Mouse (Mus musculus) limb, embryonic 15.5 days (tissue): ENCODE measurements around the gene Lyrm2. TPM values are rescaled to one million over a fixed set of nuclear protein-coding genes. Genes with fewer than 3 reads are reported as not detected.

Experiments
- ATAC-seq: fragments of 200-750 bp; cut with Nextera tagmentation; 2 replicates; pipeline ENCODE4 v1.8.0; 2017; ENCODE audit warnings: low read depth, moderate TSS enrichment; ENCODE audit not compliant: insufficient number of reproducible peaks, low FRiP score, low TSS enrichment
- H3K27ac ChIP-seq: fragments of 300-500 bp; sonication (generic); 2 replicates; pipeline ENCODE4 v1.5.1; 2015; ENCODE audit warnings: moderate library complexity, mild to moderate bottlenecking, inconsistent platforms
- H3K27me3 ChIP-seq: fragments of 300-500 bp; sonication (generic); 2 replicates; pipeline ENCODE4 v1.6.1; 2015; ENCODE audit warnings: inconsistent platforms
- H3K36me3 ChIP-seq: fragments of 300-500 bp; sonication (generic); 2 replicates; pipeline ENCODE4 v1.6.1; 2015; ENCODE audit warnings: inconsistent platforms
- H3K4me1 ChIP-seq: fragments of 300-500 bp; sonication (generic); 2 replicates; pipeline ENCODE4 v1.6.1; 2015; ENCODE audit warnings: inconsistent platforms
- H3K4me2 ChIP-seq: fragments of 300-500 bp; sonication (generic); 2 replicates; pipeline ENCODE4 v1.6.1; 2015; ENCODE audit warnings: mild to moderate bottlenecking, inconsistent platforms
- H3K4me3 ChIP-seq: fragments of 300-500 bp; sonication (generic); 2 replicates; pipeline ENCODE4 v1.5.1; 2015; ENCODE audit warnings: mild to moderate bottlenecking, inconsistent platforms
- H3K9ac ChIP-seq: fragments of 300-500 bp; sonication (generic); 2 replicates; pipeline ENCODE4 v1.6.1; 2015; ENCODE audit warnings: inconsistent platforms
- H3K9me3 ChIP-seq: fragments of 300-500 bp; sonication (generic); 2 replicates; pipeline ENCODE4 v1.6.1; 2016; ENCODE audit warnings: inconsistent platforms
- WGBS: fragments of 180-500 bp; shearing (Covaris S2); methylation state at CpG from one replicate; pipeline ENCODE4 v1.1.7; 2015; 5-methylcytosine and 5-hydroxymethylcytosine counted together
- polyA plus RNA-seq: library from polyadenylated mRNA; unstranded; fragments of >200 nt; fragmentation: Nextera tagmentation; extraction: Ambion mirVana; gene quantifications from 2 replicates; pipeline ENCODE4 v1.2.1, GENCODE M21; 2015

The Lyrm2 gene
- 85.4 and 97.6 TPM in 2 replicates for polyA plus RNA-seq

DNA sequence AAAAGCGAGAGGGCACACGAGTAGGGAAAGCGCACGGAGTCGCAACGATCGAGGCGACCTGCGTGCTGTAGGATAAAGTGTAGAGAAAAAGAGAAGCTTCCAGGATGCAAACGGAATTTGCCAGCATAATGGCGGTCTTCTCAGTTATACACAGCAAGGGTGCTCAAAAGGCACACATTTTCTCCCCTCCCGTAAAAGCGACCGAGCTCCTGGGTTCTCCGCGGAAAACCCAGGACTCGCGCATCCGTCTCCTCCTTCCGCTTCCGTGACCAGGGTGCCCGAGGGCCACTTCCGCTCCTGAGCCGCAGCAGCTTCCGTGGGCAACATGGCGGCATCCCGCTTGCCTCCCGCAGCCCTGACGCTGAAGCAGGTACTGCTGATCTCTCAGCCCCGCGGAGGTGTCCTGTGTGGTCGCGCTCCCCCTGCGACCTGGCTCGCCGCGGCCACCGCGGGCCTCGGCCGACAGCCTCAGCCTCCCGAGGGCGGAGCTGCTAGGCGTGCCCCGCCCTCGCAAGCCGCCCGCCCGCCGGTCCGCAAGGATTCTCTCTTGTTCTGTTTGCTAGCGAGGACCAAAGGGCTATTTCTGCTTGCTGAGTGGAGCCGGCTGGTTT lies at the start of gene Lyrm2:
Gene Lyrm2 (plus strand): TSS at position 288 of the 611 bp plus-strand sequence.
- ATAC-seq = peak; percentile 67; the same call in 1 of the 2 replicates
- H3K4me3 ChIP-seq = peak within 1 kb of the TSS; percentile 90
- H3K36me3 ChIP-seq = no peaks in the 10 kb centered on the region
- peak within 1 kb of the TSS; percentile 78 for H3K9ac ChIP-seq
- no peaks in the 10 kb centered on the region for H3K27me3 ChIP-seq
- H3K4me2 ChIP-seq = peak within 1 kb of the TSS; percentile 60
- WGBS = under 1% methylated on average over 52 of the region's 53 CpGs
- H3K4me1 ChIP-seq = peaks cover 9% of the 10 kb centered on the region
- no peaks in the 10 kb centered on the region for H3K9me3 ChIP-seq
- H3K27ac ChIP-seq = peak within 1 kb of the TSS; percentile 100

DNA sequence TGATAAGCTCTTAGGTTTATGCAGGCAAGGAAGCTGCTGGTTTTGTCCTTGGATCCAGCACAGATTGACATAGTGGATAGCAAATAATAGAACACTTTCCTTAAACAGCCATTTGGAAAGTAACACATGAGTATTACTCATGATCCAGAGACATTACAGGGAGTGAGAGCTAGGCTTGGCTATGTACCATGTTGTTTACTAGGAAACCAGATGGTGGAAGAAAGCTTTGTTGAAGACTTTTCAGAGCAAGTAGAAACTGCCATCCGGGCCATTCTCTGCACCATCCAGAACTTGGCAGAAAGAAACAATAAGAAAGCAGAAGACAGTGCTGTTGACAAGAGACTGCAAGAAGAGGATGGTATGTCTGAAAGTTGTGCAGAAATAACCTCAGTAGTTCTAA lies 49.3 kb upstream of the Lyrm2 start:
- no peak overlapping the region for H3K27ac ChIP-seq
- ATAC-seq = no peak
- H3K4me1 ChIP-seq = no peaks in the 10 kb centered on the region
- peaks cover 79% of the 10 kb centered on the region for H3K36me3 ChIP-seq
- WGBS = 92% methylated on average over 1 of the region's 1 CpGs
- H3K4me3 ChIP-seq = no peak overlapping the region
- no peaks in the 10 kb centered on the region for H3K27me3 ChIP-seq
- H3K9me3 ChIP-seq = no peaks in the 10 kb centered on the region
- H3K9ac ChIP-seq = no peak overlapping the region
- no peak overlapping the region for H3K4me2 ChIP-seq

DNA sequence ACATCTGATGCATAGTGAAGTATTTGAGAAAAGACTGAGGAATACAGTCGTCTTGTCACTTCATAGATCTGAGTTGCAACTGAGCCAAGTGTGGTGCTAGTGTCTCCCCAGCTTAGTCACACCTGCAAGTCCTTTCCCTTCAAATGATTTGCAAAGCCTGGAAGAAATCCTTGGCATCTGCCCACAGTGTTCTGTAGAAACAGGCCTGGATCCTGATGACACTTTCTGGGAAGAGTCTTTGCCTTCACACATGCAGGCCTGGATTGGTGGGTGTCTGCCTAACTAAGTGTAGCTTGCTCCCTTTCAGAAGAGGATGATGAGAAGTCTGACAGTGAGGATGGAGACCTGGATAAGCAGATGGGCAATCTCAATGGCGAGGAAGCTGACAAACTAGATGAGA lies 42.6 kb upstream of the Lyrm2 start:
- 80% methylated on average over 2 of the region's 2 CpGs for WGBS
- H3K27ac ChIP-seq = no peak overlapping the region
- H3K9me3 ChIP-seq = no peaks in the 10 kb centered on the region
- no peaks in the 10 kb centered on the region for H3K4me1 ChIP-seq
- H3K4me2 ChIP-seq = no peak overlapping the region
- H3K36me3 ChIP-seq = peaks cover 68% of the 10 kb centered on the region
- no peak for ATAC-seq
- no peaks in the 10 kb centered on the region for H3K27me3 ChIP-seq
- H3K9ac ChIP-seq = no peak overlapping the region
- H3K4me3 ChIP-seq = no peak overlapping the region

DNA sequence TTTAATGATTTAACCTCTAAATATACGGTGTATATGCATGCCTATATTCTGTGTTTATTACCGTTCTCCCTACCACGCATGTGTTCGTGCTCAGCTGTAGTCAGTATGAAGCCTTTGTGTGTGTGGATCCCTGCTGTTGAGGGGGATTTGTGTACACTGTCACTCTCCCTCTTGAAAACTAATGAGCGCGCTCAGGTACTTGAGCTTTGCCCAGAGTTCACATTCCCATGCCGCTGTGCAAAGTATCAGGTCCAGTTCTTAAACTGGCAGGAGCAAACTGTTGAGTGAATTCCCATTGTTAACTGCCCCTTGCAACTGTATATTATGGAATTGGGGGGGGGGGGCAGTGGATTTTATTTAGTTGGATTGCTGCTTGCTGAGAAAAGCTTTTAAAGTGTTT lies 32.6 kb upstream of the Lyrm2 start:
- no peak for ATAC-seq
- H3K4me2 ChIP-seq = no peak overlapping the region
- H3K4me1 ChIP-seq = no peaks in the 10 kb centered on the region
- no peak overlapping the region for H3K27ac ChIP-seq
- H3K27me3 ChIP-seq = no peaks in the 10 kb centered on the region
- H3K36me3 ChIP-seq = peaks cover 63% of the 10 kb centered on the region
- no peaks in the 10 kb centered on the region for H3K9me3 ChIP-seq
- no peak overlapping the region for H3K4me3 ChIP-seq
- WGBS = 90% methylated on average over 7 of the region's 7 CpGs
- no peak overlapping the region for H3K9ac ChIP-seq

DNA sequence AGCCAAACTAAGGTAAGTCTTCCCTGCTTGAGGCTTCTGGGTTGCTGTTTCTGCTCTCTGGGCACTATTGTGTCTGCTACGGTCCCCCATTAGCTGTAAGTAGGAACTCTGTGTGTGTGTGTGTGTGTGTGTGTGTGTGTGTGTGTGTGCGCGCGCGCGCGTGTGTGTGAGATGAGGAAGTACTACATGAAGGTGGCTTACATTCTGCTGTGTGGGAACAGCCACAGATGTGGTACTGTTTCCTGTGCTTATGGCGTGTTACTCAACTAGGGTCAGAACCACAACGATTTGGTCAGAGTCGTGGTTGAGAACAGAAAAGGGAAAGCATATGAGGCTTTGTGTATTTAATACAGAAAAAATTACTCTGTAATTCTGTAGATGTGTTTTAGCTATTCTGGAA lies 32.0 kb upstream of the Lyrm2 start:
- H3K9ac ChIP-seq = no peak overlapping the region
- WGBS = 89% methylated on average over 10 of the region's 10 CpGs
- peaks cover 63% of the 10 kb centered on the region for H3K36me3 ChIP-seq
- no peak overlapping the region for H3K4me3 ChIP-seq
- no peaks in the 10 kb centered on the region for H3K27me3 ChIP-seq
- no peak overlapping the region for H3K4me2 ChIP-seq
- ATAC-seq = no peak
- H3K27ac ChIP-seq = no peak overlapping the region
- no peaks in the 10 kb centered on the region for H3K9me3 ChIP-seq
- H3K4me1 ChIP-seq = no peaks in the 10 kb centered on the region

DNA sequence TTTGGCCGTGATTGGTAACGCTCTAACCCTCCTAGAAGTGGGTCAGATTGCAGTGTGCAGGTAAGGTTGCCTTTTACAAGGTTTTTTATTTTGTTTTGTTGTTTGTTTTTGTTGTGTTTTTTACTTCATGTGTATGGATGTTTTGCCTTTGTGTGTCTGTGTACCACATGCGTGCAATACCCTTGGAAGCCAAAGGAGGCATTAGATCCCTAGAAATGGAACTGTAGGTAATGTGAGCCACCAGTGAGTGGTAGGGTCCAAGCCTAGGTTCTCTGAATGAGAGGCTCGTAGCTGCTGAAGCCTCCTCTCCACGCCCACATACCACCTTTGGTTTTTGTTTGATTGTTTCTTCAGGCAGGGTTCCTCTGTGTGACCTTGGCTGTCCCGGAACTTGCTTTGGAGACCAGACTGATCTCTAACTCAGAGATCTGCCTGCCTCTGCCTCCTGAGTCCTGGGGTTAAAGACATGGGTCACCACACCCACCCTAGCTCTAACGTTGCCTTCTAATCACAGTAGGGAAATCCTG lies 29.7 kb upstream of the Lyrm2 start:
- peaks cover 69% of the 10 kb centered on the region for H3K36me3 ChIP-seq
- H3K27ac ChIP-seq = no peak overlapping the region

DNA sequence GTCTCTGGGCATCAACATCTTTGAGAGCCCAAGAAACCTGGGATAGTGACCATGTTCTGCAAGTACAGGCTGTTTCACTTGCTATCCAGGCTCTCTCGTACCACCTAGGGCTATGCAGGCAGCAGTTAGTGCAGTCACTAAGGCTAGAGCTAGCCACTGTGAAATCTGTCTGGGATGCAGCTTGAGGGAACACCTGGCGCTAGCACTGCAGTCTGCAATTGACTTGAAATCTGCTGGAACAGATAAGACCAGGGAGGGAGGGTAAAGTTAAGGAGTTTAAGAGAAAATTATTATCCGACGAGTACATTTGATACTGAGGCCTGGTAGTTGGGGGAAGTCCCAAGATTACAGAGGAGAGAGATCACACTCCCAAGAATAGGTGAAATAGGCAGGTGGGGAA lies 20.1 kb upstream of the Lyrm2 start:
- Histone ChIP-seq H3K4me3 (no peak overlapping the region), H3K36me3 (peaks cover 11% of the 10 kb centered on the region), H3K4me2 (no peak overlapping the region), H3K27ac (no peak overlapping the region), H3K9me3 (no peaks in the 10 kb centered on the region), H3K9ac (no peak overlapping the region), H3K4me1 (no peaks in the 10 kb centered on the region), H3K27me3 (no peaks in the 10 kb centered on the region)
- WGBS = 93% methylated on average over 4 of the region's 4 CpGs
- no peak for ATAC-seq

More for the DNA sequence above, 29.7 kb upstream of the Lyrm2 start:
- Histone ChIP-seq H3K27me3 (no peaks in the 10 kb centered on the region), H3K4me2 (no peak overlapping the region), H3K4me1 (no peaks in the 10 kb centered on the region), H3K9me3 (no peaks in the 10 kb centered on the region), H3K9ac (no peak overlapping the region), H3K4me3 (no peak overlapping the region)
- no peak for ATAC-seq
- WGBS = 92% methylated on average over 7 of the region's 7 CpGs

DNA sequence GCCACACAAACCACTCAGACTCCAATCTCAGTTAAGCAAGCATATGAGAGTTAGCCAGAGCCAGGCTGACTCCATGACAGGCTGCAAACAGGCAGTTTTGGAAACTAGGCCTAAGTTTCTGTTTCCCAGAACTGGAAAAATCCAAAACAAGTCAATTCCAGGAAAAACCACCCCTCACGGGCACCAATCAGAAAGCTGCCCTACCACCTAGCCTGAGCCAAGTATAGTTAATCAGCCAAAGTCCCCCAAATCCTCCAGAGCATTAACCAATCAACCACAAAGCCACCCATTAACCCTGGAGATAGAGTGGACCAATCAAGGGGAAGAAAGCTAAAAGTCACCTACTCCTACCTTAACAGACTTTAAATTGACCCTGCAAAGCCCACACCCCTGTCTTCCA lies 12.9 kb upstream of the Lyrm2 start:
- Histone ChIP-seq H3K4me1 (no peaks in the 10 kb centered on the region), H3K27me3 (no peaks in the 10 kb centered on the region), H3K4me2 (no peak overlapping the region), H3K9ac (no peak overlapping the region), H3K36me3 (no peaks in the 10 kb centered on the region), H3K27ac (no peak overlapping the region), H3K9me3 (no peaks in the 10 kb centered on the region), H3K4me3 (no peak overlapping the region)
- no peak for ATAC-seq
- 79% methylated on average over 1 of the region's 1 CpGs for WGBS

DNA sequence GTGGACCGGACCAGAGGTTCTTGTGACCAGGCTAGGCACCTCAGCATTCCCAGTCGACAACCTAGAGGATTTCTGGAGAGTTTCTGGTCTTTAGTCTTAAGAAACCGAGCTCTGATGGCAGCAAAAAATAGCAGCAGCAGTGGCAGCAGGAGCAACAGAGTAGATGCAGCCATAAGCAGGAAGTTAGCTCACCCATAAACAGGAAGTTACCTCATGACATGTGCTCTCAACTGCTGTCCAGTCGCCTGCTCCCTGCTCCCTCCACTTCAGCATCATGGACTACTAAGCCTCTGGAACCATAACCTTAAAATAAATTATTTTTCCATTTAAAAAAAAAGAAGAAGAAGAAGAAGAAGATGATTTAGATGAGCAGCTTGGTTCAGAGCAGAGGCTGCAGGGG lies 11.0 kb upstream of the Lyrm2 start:
- H3K4me2 ChIP-seq = no peak overlapping the region
- no peaks in the 10 kb centered on the region for H3K4me1 ChIP-seq
- no peak overlapping the region for H3K9ac ChIP-seq
- H3K4me3 ChIP-seq = no peak overlapping the region
- 84% methylated on average over 4 of the region's 4 CpGs for whole genome bisulfite sequencing
- ATAC-seq = no peak
- no peaks in the 10 kb centered on the region for H3K9me3 ChIP-seq
- no peaks in the 10 kb centered on the region for H3K27me3 ChIP-seq
- H3K27ac ChIP-seq = no peak overlapping the region
- no peaks in the 10 kb centered on the region for H3K36me3 ChIP-seq

DNA sequence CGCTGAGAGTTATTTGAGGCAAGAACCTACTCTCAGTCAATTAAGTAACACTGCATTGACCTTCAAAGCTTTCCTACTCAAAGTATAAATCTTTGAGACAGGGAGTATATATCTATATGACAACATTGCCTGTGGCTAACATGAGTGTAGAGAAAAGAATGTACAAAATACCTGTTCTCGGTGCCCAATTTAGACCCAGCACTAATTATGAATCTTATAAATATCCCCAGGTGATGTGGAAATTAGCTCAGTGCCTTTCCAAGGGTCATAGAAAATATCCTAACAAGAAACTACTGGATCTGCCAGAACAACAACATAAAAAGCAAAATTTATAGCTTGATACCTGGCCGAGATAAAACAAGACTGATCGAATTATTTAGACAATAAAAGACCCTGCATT lies 1.1 kb upstream of the Lyrm2 start:
- peaks cover 9% of the 10 kb centered on the region for H3K4me1 ChIP-seq
- no peak overlapping the region for H3K27ac ChIP-seq
- H3K36me3 ChIP-seq = no peaks in the 10 kb centered on the region
- H3K9me3 ChIP-seq = no peaks in the 10 kb centered on the region
- no peak overlapping the region for H3K9ac ChIP-seq
- 82% methylated on average over 4 of the region's 4 CpGs for WGBS
- ATAC-seq = no peak
- H3K27me3 ChIP-seq = no peaks in the 10 kb centered on the region
- no peak overlapping the region for H3K4me2 ChIP-seq
- no peak overlapping the region for H3K4me3 ChIP-seq

DNA sequence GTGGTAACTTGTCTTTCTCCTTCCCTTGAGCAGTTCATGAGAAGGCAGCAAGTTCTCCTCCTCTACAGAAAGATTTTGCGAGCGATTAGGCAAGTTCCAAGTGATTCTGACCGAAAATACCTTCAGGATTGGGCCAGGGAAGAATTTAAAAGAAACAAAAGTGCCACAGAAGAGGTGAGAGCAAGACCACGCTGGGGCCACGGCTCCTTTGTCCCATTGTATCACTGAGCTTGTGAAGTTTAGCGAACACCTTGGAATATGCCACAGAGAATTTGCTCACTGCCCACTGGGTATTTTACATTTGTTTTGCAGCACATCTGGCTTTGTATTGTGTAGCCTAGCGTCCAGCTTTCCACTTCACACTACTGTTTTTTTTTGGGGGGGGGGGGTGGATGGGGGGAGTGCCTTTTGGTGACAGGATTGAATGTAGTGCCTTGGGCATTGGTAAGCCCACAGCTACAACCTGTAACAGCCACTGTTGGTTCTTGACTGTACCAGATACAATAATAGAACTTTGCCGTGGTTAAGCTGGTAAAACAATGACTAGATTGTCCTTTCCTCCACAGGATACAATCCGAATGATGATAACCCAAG lies 621 bp downstream of the Lyrm2 start:
- Histone ChIP-seq H3K9me3 (no peaks in the 10 kb centered on the region), H3K27ac (peak overlapping the region; percentile 100), H3K9ac (peak overlapping the region; percentile 78), H3K36me3 (no peaks in the 10 kb centered on the region), H3K27me3 (no peaks in the 10 kb centered on the region), H3K4me2 (peak overlapping the region; percentile 60), H3K4me1 (peaks cover 9% of the 10 kb centered on the region), H3K4me3 (peak overlapping the region; percentile 90)
- ATAC-seq = no peak
- 8% methylated on average over 9 of the region's 9 CpGs for WGBS

DNA sequence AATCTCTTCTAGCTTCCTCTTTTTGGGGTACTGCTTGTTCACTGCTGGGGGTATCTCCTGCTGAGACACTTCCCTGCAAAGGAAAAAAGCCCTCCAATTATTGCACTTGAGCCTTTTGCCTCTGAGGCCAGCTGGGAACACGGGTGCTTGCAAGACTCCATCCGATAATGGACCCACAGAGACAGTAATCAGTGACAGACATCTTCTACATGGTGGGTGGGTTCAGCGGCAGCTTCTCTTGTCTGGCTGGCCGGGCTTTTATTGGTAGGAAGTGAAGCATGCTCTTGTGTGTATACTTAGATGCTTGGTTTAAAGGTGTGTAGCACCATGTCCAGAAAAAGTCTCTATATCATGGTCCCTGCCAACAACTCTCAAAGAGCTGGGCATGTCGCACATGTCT lies 17.4 kb downstream of the Lyrm2 start:
- H3K9me3 ChIP-seq = no peaks in the 10 kb centered on the region
- H3K36me3 ChIP-seq = no peaks in the 10 kb centered on the region
- H3K4me3 ChIP-seq = no peak overlapping the region
- H3K4me2 ChIP-seq = no peak overlapping the region
- no peaks in the 10 kb centered on the region for H3K4me1 ChIP-seq
- no peak for ATAC-seq
- H3K27me3 ChIP-seq = no peaks in the 10 kb centered on the region
- 64% methylated on average over 5 of the region's 5 CpGs for WGBS
- no peak overlapping the region for H3K27ac ChIP-seq
- H3K9ac ChIP-seq = no peak overlapping the region
